Mouse (Mus musculus) erythroblast, embryonic 14.5 days (primary cell): Measurements from ENCODE around the gene Wdr82.

Experiments
- GATA1 ChIP-seq: IDR thresholded peaks from 2 replicates; pipeline ENCODE4 v1.6.1; 2012; ENCODE audit warnings: low read length, inconsistent platforms, mixed read lengths
- TAL1 ChIP-seq: IDR thresholded peaks from 3 replicates; pipeline ENCODE4 v1.6.1; 2012; ENCODE audit warnings: low read length, inconsistent platforms, mixed read lengths

DNA sequence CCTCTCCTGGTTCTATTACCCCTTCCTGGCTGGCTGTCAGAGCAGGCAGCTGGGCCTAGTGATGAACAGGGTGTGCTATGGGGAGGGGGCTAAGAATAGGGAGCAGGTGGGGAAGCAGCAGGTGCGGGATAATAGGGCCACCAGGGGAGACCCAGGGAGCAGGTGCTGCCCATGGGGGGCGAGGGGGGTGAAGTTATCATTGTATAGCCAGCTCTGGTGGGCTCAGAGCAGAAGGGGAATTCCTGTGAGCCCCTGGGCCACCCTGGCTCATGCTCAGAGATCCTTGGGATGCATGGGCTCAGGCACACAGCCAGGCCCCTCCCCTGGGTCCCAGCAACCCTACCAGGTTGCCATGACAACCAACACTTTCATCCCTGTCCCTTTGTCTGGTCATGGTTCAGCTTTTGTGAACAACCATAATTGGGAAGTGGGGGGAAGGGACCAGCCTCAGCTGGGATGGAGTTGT lies 43.9 kb upstream of the Wdr82 start:
- TF ChIP-seq GATA1 (no peak), TAL1 (no peak)
